Mouse (Mus musculus): ENCODE data around the gene Esx1.

Esx1 gene

DNA sequence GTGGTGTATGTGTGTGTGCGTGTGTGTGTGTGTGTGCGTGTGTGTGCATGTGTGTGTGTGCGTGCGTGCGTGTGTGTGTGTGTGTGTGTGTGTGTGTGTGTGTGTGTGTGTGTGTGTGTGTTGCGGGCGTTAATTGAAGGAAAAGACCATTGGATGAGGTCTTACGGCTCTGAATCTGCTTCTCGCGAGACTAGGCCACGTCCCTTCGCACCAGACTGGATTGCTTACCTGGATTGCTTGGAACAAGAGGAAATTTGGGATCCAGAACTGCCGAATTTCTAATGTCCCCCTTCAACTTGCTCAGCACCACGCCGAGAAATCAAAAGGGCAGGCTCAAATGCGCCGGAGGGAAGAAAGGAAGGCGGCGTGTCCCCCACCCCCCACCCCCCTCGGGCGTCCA is at the start of gene Esx1:
TSS of gene Esx1 (minus strand) at position 366 of the 400 bp plus-strand sequence.
- no peak for DNase-seq (ENCODE audit: low spot score)

DNA sequence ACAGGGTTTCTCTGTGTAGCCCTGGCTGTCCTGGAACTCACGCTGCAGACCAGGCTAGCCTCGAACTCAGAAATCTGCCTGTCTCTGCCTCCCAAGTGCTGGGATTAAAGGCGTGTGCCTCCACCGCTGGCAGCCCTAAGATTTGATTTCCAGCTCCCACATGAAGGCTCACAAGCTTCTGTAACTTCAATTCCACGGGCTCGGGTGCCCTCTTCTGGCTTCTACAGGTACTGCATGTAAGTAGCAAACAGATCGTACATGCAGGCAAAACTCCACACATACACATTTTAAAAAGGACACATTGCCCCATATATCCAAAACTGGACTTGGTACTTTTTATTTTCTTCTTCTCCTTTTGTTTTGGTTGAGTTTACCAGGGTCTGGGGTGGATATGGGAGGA is 48.1 kb upstream of the Esx1 start:
- DNase-seq (ENCODE audit: low spot score): peak; percentile 23

DNA sequence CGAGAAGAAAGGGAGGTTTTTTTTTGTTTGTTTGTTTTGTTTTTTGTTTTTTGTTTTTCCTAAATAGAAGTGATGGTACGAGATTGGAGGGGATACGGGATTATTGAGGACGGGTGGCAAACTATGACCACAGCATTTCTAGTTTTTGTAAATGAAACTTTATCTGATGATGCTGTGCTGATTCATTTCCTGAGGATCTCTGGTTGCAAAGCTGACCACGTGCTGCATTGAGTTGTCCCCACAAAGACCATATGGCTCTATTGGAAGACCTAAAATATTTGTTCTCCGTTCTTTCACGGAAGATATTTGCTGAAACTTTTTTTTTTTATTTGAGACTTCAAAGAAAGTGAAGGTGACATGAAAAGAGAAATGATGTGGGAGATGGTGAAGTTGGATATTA is 45.8 kb upstream of the Esx1 start:
- no peak for DNase-seq (ENCODE audit: low spot score)

DNA sequence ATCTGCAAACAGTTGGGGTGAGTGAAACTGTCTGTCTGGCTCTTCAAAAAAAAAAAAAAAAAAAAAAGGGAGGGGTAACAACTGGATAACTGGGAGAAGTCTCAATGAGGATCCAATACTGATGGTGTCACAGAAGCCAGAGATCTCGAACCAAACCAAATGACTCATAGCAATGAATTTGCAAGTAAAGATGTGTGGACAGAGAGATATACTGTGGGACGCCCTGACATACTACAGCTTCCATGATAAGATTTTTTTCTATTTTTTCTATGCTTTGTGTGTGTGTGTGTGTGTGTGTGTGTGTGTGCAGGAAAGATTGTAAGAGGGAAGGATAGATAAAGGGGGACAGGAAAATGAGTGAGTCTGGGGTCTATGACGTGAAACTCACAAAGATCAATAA is 43.7 kb upstream of the Esx1 start:
- no peak for DNase-seq (ENCODE audit: low spot score)

DNA sequence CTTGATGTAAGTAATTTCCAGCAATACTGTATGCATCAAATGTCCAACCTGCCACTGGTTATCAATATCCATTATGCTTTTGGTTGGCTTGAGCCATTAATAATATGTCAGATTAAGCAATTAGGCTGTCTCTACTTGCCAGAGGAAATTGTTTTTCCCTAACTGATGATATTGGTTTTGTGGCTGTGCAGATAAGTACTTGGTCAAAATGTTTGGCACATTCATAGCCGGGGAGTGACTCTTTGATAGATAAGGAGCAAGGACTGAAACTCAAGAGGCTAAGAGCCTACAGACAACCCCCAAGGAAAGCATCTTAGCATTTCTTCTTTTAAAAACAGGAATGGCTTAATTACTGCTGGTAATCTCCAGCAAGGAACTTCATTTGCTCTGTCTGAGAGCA is 40.8 kb upstream of the Esx1 start:
- DNase-seq (ENCODE audit: low spot score): no peak

DNA sequence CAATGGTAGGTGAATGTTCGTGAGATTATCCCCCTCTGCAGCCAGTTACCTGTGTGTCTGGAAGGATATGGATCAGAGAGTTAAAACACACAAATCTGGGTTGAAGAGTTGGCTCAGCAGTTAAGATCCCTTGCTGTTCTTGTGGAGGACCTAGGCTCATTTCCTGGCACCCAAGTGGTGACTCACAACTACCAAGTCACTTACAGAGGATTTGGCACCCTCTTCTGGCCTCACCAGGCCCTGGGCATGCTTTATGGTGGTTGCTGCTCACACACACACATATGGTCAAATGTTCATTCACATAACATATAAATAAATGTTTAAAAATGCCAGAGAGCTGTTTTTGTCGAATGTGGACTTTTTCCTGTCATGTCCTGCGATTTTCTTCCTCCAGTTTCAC is 39.1 kb upstream of the Esx1 start:
- DNase-seq (ENCODE audit: low spot score): no peak

DNA sequence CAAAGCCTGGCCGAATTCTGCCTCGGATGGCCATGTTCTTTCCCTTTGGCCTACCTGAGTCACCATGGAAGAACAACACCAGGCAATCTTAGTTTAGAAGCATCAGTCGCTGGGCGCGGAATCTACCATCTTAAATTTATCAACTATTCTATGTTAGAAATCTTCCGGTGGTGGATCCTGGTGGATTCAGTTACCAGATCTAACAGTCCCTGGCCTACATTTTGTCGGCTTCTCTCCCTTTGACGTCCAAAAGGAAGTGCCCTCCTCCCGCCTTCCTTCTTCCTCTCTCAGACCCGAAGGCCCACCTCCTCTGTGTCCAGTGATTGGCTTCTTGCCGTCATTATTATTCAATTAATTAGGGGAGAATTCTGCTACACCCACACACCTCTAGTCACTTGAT is 27.2 kb upstream of the Esx1 start:
- no peak for DNase-seq (ENCODE audit: low spot score)

DNA sequence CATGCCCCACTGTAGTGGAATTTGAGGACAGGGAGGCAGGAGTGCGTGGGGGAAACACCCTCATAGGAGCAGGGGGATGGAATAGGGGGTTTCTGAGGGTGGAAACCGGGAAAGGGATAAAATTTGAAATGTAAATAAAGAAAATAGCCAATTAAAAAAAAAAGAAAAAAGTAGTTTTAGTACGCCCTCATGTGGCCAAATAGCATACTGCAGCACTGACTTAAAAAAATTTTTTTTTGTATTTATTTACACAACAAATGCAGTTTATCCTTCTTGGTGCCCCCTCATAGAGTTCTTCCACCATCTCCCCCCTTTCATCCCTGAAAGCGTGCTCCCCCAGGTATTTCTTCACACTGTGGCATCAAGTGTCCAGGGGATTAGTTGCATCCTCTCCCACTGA is 22.8 kb upstream of the Esx1 start:
- DNase-seq (ENCODE audit: low spot score): no peak

DNA sequence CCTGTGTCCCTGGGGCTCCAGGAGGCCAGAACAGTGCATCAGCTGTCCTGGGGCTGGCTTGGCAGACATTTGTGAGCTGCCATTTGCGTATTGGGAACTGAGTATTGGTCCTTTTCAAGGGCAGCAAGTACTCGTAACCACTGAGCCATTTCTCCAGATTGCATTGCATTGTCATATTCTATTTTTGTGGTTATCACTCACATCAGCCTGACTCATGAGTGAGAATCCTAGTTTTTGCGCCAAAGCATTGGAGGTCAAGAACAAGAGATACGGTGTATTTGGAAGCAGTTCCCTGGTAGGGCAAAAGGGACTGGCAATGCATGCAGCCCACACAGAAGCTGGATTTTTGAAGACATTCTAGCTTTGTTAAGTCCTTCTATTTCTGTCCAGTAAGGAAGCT is 21.8 kb upstream of the Esx1 start:
- DNase-seq (ENCODE audit: low spot score): no peak

DNA sequence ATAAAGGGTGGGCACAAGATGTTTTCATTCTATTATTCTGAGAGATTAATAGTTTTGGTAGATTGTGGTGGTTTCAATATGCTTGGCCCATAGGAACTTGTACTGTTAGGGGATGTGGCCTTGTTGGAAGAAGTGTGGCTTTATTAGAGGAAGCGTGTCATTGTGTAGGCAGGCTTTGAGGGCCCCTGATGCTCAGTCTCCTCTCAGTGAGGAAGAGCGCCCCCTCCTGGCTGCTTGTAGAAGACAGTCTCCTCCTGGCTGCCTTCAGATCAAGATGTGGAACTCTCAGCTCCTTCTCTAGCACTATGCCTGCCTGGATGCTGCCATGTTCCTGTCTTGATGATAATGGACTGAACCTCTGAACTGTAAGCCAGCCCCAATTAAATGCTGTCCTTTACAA is 20.7 kb upstream of the Esx1 start:
- no peak for DNase-seq (ENCODE audit: low spot score)

DNA sequence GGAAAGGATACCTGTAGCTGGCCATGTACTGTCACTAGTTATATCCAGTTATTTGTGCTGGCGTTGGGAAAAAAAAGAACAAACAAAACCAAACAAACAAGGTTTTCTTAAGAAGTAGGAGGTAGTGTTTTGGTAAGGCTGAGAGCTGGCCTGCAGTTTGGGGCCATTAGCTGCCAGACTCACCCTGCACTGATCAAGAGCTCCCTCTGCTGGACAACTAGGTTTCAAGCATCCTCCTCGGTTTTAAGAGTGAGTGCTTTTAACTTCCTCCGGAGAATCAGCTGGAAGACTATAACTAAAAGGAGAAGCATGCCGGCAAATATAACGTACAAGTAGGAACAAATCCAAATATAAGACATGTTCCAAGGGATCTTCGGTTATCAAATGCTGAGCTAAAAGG is 19.8 kb upstream of the Esx1 start:
- peak; percentile 78 for DNase-seq (ENCODE audit: low spot score)

DNA sequence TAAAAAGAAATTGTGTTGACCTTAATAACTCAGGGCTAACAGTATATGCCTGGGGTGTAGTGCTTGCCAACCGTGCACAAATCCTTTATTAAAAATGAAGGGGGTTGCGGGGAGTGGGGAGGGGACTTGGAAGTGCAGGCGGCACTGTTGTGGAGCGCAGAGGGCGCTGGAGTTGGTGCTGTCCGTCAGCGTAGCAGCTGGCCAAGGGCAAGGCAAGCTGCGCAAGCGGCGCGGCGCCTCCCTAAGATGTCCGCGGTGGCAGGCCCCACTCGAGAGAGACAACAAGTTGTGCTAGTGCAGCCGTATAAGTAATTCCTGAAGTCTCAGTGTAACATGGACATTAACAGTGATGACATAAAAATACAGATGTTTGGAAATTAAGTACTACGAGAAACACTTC is 5.7 kb upstream of the Esx1 start:
- no peak for DNase-seq (ENCODE audit: low spot score)

DNA sequence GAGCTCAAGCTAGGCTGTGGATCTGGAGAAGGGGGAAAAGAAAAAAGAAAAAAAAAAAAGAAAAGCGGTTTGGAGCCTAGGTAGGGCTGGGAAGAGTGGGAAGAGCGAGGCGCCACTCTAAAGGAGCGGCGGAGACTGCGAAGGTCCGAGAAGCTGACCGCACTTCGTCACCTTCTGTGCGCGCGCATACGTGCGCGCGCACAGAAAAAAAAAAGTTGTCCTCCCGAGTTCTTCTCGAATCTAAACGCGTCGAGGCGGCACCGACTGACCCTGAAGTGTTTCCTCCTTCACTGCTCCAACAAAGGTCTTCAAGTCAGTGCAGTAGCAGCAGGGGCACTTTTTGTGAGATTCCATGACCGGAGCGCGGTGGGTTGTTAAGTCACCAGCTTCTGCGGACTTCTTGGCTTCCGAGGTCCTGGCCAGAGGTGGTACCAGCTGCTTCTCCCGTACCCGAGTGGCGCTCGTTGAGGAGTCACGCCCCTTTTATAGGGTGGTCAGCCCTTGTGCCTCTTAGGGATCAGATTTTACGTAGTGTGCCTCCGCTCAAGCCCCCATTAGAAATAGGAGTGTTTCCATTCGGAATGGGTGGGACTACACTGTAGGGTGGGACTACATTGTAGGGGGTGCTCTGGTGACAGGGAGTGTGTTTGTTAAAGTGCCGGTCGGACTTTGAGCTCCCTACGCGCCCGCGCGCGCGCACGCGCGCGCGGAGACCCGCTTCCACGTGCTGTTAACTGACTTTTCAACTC is 2.0 kb downstream of the Esx1 start:
- no peak for DNase-seq (ENCODE audit: low spot score)

DNA sequence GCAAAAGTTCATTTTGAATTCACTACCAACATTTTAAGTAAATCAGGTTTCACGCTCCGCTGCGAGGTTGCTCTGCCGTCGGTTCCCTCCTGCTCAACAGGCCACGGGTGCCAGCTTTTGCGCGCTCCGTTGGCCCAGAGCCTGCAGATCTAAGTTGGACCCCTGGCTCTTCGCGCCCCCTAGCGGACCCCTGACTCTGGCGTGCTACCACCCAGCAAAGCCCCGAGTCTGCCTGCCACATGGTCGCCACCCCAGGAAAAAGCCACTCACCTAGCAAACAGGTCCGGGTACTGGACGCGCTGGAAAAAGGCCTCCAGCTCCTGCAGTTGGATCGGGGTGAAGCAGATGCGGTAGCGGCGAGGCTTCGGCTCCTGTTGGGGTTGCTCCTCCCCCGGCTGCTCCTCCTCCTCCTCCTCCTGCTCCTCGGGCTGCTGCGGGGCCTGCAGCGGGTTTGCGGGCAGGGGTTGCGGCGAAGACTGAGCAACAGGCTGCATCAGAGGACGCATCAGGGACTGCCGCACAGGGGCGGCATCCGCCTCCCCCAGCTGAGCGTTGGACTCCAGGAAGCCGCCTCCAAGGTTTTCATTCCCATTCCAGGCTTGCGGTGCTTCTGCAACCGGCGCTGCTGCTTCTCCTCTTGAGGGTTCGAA is 3.7 kb downstream of the Esx1 start:
- peak; percentile 76 for DNase-seq (ENCODE audit: low spot score)

DNA sequence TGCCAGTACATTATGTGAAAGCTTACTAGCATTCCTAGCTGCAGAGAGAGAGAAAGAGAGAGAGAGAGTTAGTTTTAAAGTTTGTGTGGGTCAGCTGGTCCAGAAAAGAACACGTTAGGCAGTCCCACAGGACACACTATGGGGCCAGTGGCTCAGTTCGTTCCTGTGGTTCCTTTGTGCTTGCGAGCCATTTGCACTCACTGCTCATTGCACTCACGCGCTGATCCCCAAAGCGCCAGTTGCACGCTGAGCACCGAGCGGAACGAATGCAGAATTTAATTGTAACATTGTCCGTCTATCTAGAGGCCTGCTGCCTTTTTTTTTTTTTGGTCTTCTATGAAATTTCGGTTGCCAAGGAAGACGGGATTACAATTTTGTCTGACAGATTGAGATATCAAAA is 15.4 kb downstream of the Esx1 start:
- no peak for DNase-seq (ENCODE audit: low spot score)

DNA sequence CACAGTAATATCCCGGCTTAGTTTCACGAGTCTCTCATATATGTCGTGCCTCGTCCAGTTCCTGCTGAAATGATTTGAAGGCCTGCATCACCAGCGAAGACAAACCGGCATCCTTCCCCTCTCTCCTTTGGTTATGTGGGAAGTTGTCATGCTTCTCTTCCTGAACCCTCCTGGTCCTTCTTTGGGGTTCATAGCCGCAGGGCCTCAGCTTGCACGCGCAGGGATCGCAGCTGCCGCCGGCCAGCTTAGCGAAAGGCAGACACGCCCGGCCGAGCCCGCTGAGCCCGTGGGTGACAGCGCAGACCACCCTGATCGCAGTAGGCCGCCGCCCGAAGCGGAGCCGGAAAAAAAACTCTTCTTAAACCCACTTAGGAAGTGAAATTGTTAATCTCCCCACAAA is 17.4 kb downstream of the Esx1 start:
- DNase-seq (ENCODE audit: low spot score): no peak

All from retina, embryonic 14.5 days (tissue).